Mouse (Mus musculus): Measurements from ENCODE around the gene Laptm5.

Laptm5 gene

DNA sequence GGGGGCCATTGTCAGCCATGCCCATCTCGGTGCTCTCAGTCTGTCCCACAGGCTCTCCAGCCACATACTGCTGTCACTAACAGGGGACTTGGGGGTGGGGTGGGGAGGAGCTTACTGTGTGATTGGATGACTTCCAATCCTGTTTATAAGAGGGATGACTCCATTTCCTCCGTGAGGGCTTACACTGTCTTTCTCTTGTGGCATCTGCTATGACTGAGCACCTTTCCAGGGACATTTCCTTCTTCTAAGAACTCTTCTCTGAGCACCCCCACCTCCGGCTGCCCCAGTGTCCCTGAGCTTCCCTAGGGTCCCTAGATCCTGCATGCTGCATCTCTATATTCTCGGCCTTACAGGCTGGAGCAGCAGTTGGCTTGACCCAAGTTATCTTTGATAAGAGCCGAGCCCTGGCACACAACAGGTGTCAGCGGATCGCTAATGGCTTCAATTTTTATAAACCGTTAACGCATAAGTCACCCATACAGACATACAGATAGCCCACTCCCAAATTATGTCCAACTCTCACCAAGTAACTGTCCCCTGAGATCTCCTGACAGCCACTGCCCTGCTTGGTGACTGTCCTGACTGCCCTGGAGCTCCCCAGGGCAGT, 6.9 kb downstream of the Laptm5 start:
- peak; percentile 25 for DNase-seq (ENCODE audit: low read depth, low spot score)

DNA sequence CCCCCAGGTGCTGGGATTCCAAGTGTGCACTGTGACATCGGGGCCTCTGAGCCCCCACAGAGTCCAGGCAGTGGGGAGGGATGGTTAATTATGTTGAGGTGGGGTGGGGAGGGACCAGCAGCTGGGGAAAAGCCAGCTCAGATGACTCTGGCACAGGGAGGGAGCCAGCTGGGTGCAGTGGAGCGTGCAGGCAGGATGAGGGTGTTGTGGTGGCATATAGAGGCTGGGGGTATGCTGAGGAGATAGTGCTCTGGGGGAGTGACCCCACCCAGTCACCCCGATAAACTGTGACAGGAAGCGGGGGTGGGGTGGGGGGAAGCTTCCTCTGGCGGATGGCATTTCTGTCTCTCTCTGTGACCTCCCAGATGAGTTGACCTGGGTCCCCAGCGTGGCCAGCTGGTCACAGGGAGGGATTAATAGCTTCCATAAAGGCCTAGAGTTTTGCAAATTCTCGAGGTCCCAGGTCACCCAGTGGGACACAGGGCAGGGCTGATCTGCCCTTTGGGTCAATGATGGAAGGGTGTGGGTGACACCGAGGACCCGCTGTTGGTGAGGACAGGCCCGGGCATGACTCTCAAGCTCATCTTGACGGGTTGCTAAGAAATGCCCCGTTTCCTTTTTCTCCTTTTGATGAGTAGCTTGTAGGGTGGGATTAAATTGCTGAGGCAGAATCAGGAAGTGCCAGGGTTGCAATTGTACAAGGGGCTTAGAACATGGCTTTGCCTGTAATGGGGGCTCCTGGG, 8.2 kb downstream of the Laptm5 start:
- DNase-seq (ENCODE audit: low read depth, low spot score), result no peak

DNA sequence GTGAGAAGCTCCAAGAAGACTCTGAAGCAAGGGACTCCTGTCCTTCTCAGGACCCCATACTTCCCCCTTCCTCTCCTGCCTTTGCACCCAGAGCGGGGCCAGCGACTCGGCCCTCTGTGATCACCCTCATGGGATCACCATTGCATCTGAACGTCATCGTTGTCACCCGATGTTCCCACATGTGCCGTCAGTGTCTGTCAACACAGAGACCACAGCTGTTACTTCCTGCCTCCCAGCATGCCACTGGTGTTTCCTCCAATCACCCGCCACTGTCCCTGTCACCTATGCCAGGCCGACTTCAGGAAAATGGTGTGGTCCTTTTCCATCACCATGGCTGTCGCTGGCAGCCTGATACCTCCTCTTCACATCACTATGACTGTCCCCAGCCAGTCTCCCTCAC, 9.1 kb downstream of the Laptm5 start:
- DNase-seq (ENCODE audit: low read depth, low spot score), result no peak

DNA sequence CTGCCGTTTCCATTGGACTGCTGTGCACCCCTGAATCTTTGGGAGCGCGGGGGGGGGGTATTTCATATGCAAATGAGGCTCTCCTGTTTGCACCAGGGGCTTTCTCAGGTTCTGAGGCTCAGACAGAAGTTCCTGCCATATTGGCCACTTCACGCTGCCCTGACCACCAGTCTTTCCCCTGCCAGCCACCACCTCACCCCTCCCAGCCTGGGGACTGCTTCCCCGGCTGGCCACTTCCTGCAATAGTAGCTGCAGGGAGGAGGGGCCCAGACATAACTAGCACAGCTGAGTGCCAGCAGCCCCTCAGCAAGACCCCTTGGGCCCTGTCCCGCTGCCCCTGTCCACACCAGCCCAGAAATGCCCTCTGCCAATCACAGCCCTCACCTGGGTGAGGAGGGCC, 13.3 kb downstream of the Laptm5 start:
- no peak for DNase-seq (ENCODE audit: low read depth, low spot score)

DNA sequence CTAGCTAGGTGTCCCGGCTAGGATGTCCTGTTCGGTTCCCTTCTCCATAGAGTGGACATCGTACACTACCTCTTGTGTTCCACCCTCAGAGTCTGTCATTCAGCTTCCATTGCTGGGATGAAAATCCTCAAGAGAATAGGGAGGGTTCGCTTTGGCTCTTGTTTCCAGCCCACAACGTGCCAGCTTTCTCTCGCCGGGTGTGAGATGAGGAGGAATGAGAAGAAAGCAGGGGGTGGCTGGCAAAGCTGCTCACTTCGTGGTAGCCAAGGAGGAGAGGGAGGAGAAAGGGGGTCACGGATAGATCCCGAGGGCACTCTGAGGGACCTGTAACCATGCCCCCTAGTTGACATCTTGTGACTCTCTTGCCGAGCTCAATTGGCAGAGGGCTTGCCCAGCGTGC, 14.9 kb downstream of the Laptm5 start:
- DNase-seq (ENCODE audit: low read depth, low spot score), result no peak

DNA sequence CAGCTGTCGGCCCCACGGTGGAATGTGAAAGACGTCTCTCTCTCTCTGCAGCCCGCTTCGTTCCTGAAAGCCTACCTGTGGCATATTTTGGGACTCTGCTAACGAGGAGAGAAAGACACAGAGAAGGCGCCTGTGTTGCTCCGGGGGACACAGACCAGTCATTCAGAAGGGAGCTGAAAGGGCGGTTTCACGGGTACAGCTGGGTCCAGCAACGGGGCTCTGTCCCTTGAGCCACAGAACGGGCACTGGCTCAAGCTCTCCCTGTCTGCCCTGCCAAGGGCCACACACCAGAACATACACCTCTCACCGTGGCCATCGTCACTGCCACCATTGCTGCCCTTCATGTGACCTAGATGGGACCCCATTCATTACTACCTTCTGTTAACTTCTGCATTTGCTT, 29.7 kb downstream of the Laptm5 start:
- no peak for DNase-seq (ENCODE audit: low read depth, low spot score)

DNA sequence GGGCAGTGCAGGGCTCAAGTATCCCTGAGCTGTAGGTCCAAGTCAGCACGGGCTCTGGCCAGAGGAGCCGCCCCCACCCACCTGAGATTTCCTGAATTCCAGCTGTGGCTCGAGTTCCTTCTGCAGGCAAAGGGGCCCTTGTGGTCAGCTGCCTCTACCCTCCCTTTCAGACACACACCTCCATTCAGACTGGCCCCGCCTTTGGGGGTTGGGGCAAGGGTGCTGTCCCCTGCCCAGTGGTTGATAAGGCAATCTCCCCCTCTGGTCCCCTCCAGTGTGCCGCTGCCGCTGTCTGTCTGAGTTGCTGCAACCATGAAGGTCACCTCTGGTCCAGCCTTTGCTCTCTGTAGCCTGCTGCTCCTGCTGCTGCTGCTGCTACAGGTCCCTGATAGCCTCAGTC, 31.2 kb downstream of the Laptm5 start, which contains the start of gene Matn1:
Gene Matn1 (plus strand): TSS at position 274 of the 400 bp plus-strand sequence.
- no peak for DNase-seq (ENCODE audit: low read depth, low spot score)

DNA sequence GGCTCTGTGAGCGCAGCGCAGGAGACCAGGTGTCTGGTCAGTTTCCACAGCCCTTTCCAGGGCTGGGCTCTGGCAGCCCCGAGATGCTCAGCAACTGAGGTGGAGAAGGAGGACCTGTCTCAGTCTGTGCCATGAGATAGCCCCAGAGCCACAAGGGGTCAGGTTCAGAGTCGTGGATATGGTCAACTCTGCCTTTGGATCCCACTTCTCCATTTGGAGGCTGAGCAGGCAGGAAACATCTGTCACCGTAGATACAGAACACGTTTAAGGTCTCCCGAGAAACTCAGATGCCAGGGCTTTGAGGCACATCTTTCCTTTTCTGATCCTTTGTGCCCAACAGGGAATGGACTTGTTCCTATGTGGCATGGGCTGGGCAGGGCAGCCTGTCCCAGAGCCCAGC, 31.9 kb downstream of the Laptm5 start:
- DNase-seq (ENCODE audit: low read depth, low spot score), result no peak

DNA sequence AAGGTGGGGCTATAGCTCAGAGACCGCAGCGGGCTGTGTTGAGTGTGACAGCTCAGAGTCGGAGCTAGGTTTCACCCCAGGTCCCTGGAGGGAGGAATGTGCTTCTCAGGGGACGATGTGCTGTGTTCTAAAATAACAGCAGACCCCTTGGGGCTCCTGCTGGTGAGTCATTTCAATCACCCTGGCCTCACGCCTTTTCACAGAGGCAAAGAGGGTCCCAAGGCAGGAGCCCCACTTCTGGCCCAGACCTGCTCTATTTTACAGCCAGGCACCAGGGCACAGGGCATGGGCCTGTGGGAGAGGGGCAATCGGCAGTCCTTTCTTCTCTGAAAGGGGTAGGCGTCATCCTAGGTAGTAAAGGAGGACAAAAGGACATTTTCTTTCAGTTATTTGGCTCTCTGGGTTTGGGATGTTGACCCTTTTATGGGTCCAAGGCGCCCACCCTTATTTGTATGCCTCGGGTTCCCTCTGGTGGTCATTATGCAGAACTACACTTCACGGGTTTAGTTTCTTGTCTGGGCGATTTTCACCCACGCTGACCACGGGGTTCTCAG, 34.2 kb downstream of the Laptm5 start:
- peak; percentile 48 for DNase-seq (ENCODE audit: low read depth, low spot score)

DNA sequence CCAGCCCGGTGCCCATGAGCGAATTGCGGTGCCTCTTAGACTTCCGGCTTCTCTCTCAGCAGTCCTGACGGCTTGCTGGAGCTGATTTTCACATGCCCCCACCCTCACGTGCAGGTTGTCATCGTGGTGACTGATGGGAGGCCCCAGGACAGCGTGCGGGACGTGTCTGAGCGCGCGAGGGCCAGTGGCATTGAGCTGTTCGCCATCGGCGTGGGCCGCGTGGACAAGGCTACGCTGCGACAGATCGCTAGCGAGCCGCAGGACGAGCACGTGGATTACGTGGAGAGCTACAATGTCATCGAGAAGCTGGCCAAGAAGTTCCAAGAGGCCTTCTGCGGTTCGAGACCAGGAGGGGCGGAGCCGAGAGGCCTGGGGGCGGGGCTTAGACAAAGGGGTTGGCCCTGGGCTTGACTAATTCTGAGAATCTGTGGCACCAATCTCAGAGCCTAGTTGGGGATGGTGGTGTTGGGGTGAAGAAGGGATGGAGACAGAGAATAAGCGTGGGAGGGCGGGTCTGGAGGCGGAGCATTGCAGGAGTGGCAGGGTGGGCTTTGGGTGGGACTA, 37.0 kb downstream of the Laptm5 start:
- no peak for DNase-seq (ENCODE audit: low read depth, low spot score)

DNA sequence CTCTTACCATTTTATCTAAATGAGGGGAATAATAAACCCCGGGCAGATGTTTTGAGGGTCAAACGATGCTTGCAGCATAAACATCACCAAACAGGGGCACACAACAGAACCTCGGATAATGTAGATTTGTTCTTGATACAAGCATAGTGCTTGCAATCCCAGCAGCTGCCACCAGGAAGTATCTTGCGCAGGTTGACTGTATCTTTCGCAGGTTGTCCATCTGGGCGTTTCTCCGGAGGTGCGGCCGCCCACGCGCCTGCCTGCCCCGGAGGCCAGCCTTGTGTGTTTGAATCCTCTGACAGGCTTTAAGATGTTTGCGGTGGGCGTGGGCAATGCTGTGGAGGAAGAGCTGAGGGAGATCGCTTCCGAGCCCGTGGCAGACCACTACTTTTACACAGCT, 39.6 kb downstream of the Laptm5 start:
- no peak for DNase-seq (ENCODE audit: low read depth, low spot score)

DNA sequence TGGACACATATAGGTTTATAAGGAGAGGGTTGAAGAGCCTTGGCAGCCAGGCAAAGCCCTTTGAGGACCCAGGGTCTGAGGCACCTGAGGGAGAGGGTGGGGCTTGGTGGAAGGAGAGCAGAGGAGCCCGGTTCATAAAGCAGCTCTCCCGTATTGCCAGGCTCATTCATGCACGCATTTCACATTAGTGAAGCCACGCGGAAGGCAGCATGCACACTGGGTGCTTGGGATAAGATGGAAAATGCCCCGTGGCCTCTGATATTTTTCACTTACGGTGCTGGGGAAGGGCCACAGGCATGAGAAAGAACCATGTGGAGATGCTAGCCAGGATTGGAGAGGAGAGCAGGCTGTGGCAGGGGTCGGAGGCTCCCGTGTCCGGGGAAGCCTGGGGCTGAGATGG, 44.2 kb downstream of the Laptm5 start:
- no peak for DNase-seq (ENCODE audit: low read depth, low spot score)

DNA sequence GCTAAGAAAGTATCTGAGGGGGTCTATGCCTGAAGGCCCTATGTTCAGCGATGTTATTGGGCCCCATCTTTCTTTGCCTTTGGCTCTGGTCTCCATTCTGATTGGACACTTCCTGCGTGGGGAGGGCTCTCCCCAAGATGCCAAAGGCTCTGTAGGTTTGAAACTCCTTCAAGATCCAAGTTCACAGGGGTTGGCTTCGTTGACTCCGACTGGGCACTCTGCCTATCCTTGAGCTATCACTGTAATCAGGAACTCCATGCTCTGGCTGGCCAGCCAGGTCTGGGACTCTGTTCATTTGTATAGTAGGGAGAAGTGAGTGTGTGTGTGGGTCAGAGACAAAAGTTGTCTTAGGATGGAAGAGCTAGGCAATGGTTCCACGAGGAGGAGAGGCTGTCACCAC, 45.9 kb downstream of the Laptm5 start:
- no peak for DNase-seq (ENCODE audit: low read depth, low spot score)

DNA sequence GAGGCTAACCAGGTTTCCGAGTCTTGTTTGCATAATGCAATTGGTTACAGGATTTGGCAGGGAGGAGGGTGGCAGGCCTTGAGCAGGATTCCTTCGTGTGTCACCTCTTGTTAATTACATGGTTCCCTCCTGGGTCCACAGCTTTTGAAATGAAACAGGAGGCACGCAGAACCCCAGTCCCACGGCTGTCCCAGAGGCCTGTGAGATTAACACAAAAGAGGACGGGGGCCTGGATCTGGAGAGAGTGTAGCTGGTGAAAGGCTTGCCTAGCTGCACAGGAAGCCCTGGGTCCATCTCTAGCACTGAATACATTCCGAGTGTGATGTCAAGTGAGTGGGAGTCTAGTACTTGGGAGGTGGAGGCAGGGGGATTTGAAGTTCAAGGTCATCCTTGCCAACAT, 46.8 kb downstream of the Laptm5 start:
- DNase-seq (ENCODE audit: low read depth, low spot score), result no peak

DNA sequence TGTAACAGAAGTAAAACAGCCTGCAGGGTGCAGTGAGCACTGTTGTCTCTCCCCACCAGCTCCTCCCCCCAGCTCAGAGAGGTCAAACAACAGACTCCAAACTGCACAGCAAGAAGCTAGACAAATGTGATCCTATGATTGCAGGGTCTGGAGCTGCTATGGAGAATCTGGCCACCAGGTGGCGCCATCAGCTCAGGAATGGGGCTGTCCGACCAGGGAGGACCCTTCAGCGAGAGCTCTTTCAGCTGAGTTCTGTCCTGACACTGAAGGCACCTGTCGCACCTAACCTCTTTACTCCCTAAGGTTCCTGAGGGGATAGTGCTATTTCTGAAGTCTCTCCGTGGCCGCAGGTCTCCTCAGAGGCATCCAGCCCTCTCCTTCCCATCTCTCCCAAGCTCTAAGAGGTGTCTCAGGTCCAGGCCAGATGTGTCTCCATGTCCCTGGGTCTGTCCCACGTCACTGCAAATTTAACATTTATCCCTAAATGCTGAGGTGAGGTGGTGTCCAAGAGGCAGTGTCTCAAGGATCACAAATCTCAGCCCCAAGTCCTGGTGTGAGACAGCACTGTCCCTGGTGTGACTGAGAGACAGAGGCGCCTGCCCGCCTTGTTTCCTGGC, 47.3 kb downstream of the Laptm5 start:
- DNase-seq (ENCODE audit: low read depth, low spot score), result peak; percentile 66

DNA sequence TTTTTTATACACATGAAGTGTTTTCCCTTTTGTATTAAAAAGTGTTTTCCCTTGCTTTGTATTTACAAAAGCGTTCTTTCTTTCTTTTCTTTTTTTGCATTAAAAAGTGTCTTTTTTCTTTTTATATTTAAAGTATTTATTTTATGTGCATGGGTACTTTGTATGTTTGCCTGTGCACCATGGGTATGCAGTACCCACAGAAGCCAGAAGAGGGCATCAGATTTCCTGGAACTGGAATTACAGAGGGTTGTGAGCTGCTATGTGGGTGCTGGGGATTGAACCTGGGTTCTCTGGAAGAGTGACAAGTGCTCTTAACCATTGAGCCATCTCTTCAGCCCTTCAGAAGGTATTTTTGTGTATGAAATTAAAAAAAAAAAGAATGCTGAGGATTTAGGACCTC, 58.4 kb downstream of the Laptm5 start:
- DNase-seq (ENCODE audit: low read depth, low spot score), result no peak

DNA sequence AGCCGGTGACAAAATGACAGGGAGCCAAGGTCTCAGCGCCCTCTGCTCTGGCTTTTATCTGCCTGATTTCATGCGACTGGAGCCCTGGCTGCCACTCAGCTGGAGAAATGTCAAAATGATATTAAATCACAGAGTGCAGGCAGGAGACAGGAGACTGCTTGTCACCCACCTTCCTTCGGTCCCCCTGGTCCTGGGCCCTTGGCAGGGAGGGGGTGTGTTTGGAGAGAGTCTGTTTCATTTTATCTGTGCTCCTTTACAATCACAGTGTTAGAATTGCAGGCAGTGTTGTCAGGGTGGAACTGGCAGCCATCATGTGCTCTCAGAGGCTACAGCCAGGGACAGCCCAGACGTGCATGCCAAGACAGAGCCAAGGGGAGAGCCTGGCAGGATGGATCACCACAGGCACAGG, 59.5 kb downstream of the Laptm5 start:
- no peak for DNase-seq (ENCODE audit: low read depth, low spot score)

DNA sequence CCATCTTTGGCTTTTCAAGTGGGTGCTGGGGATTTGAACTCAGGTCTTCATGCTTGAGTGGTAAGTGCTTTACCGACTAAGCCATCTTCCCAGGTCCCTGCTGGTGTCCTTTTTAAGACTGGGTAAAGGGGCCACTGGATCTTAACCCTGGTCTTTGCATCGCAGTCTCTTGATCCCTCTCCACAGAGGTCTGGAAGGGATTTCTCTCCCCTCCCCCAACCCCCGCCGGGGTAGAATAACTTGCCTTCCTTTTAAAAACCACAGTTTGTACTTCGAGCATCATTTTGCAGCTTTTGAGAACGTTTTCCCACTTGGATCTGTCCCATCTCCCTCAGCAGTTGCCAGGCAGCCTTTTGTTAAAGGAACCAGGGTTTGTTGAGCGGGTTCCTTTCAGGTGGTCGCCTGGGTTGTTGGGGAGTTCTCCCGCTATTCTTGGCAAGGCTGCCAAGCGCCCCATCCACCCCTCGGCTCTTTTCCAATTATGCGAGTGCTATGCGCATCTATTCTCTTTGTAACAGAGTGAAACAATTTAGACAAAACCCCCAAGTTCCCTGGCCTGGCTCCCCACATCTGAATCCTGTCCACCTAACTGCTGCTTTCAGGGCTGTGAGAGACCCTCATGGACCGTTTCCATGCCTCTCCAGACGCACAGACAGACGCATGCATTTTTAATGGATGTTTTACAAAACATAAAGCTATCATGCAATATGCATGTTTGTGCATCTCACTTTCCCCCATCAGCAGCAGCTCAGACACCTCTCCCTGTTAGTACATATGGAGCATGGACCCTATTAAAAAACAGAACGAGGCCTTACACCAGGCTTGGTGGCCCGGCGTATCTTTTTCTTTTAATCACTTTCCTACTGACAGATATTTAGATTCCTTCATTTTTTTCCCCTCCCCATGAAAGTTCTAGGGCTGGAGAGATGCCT, 60.7 kb downstream of the Laptm5 start:
- DNase-seq (ENCODE audit: low read depth, low spot score), result no peak

DNA sequence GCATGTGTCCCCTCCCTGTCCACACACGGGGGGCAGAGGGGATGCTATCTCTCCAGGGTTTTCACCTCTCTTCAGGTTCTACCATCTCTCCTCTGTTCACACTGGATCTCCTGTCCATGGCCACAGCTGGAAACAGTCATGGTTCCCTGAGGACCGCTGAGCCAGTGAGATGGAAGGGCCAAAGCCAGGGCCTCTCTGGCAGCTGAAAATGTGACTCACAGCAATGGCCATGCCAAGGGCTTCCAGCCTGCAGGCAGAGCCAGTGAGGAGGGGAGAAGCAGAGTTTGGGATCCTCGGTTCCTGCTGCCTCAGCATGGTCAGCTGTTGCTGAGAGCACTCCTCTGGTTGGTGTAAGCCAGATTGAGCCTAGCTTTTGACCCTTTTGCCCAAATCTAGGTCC, 66.1 kb downstream of the Laptm5 start:
- DNase-seq (ENCODE audit: low read depth, low spot score), result no peak

DNA sequence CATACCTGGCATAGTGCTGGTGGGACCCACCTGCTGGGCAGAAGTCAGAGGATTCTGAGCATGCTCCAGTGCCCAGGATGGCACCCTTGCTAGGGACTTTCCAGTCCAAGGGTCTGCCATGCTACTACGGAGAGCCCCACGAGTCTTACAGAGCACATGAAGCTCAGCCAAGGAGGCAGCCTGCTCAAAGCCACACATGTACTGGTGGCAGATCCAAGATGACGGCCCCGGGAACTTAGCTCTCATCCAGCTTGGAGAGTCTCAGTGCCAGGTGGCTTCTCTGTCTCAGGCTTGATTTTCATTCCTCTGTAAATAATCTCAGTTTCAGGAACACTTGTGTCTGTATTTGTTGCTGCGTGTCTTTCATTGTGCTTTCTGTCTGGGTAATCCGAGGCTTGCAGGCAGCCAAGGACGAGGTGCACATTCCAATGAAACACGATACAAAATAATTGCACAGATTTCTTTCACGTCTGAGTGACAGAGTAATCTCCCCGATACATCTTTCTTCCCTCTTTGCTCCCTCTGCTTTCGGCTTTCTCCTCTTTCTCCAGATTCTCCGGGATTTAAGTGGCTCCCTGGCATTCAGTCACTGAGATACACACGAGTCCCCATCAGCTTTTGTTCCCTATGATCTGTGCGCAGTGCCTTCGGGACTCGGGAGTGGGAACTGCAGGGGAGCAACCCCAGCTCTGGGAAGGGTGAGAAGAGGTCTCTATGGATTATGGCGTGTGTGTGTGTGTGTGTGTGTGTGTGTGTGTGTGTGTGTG, 71.7 kb downstream of the Laptm5 start:
- no peak for DNase-seq (ENCODE audit: low read depth, low spot score)

Data from retina, postnatal 7 days (tissue).